Mouse (Mus musculus) heart, adult 2 months (tissue): Measurements from ENCODE around the gene Ccdc153.

ENCODE experiments used
- CTCF ChIP-seq: fragments of 200-600 bp; IDR thresholded peaks from 2 replicates; pipeline ENCODE4 v1.8.1; 2022; ENCODE audit warnings: antibody characterized with exemption, mild to moderate bottlenecking, moderate library complexity
- POLR2A ChIP-seq: fragments of 200-500 bp; IDR thresholded peaks from 2 replicates; pipeline ENCODE4 v1.6.1; 2011; ENCODE audit warnings: mild to moderate bottlenecking, low read depth, low read length, control low read depth; ENCODE audit not compliant: insufficient read depth

- TF ChIP-seq CTCF = no peak
- TF ChIP-seq POLR2A = no peak
Measured at GRCm38 (mm10) chr9:44236601-44237000, 3.9 kb upstream of the Ccdc153 start.
